Mouse (Mus musculus) liver, postnatal 0 days (tissue): ENCODE data around the gene Flot1.

ENCODE experiments used
- CTCF ChIP-seq: sonication (generic); IDR thresholded peaks from 2 replicates; pipeline ENCODE4 v1.5.1; 2016; ENCODE audit warnings: antibody characterized with exemption, low read depth
- EP300 ChIP-seq: IDR thresholded peaks from 2 replicates; pipeline ENCODE4 v1.6.1; 2016; ENCODE audit warnings: antibody characterized with exemption, low read depth, mild to moderate bottlenecking

DNA sequence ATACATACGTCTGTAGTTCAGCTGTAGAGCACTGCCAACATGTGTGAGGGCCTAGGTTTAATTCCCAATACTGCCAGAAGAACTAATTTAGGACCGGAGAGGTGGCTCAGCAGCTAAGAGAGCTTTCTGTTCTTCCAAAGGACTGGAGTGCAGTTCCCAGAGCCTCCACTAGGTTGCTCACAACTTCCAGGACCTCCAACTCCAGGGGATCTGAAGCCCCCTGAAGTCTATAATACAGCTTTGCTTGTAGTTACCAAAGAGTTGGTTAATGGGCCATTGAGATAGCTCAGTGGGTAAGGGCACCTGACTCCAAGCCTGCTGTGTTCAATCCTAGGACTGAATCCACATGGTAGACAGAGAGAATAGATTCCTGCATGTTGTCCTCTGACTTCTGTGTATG lies 40.6 kb upstream of the Flot1 start:
- peak; percentile 64 for TF ChIP-seq CTCF
- no peak for TF ChIP-seq EP300
